Mouse (Mus musculus): ENCODE measurements at regions not wholly inside any gene's neighbourhood (a gene's known extent, or its start where the extent isn't known, plus 50 kb on each side); places are given as distances from the start of the nearest gene placed in this dataset.

GRCm38 (mm10) chr13:101338280-101338872 lies 429.6 kb downstream of the Pik3r1 start:
- no peak for TF ChIP-seq GATA1 (IDR thresholded peaks at IDR 0.05; ENCODE audit: low read length)
- TF ChIP-seq TAL1 (IDR thresholded peaks at IDR 0.05; ENCODE audit: low read length) = no peak
